In the genomic region with DNA sequence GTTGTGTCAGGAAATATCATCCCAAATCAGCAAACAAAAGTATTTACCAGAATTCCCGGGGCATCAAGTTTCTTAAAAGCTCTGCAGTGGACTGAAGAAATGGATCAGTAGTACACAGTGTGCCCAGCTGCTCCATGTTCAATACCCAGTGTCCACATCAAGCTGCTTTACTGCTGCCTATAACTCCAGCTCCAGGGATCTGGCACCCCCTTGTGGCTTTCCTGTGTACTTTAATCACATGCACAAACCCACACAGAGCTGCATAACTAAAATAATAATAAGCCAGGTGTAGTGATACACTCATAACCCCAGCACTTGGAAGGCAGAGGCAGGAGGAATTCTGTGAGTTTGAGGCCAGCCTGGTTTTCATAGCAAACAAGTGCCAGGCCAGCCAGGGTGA, we compare ENCODE assay signal across 9 mouse cellular contexts. TPM values are rescaled to one million over a fixed set of nuclear protein-coding genes. Genes with fewer than 3 reads are reported as not detected.
DNase-seq lines count a peak whose midpoint lies in the region; ATAC-seq and TF ChIP-seq lines count a peak whose summit lies in the region.
"Had no signal": no experiment of that assay in that cellular context is flagged by ENCODE, and none has a peak within 500 bp of the region (broad histone marks: within the 10 kb centered on the region; RNA-seq: fewer than 3 reads in every experiment).

No protein-coding gene starts in this region.

- DNase-seq in CH12.LX (ENCODE audit: extremely low read depth), result peak; percentile 60
- DNase-seq in adrenal gland, postnatal 36 days, result peak; percentile 82 to 91
- peak; percentile 85 to 92 for DNase-seq in heart, postnatal 10 days
- DNase-seq in layer of hippocampus, adult 11-12 months (ENCODE audit: low spot score), result peak; percentile 78
- DNase-seq in ovary, postnatal 36 days (ENCODE audit: low spot score), result peak; percentile 58
- DNase-seq in thymus, postnatal 25 days, result peak; percentile 68

- peaks cover 2% of the 10 kb centered on the region for H3K9me3 ChIP-seq in CH12.LX (replicated peaks; ENCODE audit: low read length)
- H3K9me3 ChIP-seq in embryonic facial prominence, embryonic 15.5 days (replicated peaks), result no peaks in the 10 kb centered on the region
- H3K9me3 ChIP-seq in lung, embryonic 16.5 days (ENCODE audit: control insufficient read depth, low read length), result no peaks in the 10 kb centered on the region

- in situ Hi-C loops in CH12.LX (cut with MboI; ENCODE audit: low pct_ligation_motif_present, low pct_unique_long_range_greater_than_20kb, low sequenced_read_pairs), result no loop called here

- no peak for TF ChIP-seq EP300 in CH12.LX (IDR thresholded peaks at IDR 0.05; ENCODE audit: low read length)

- peak; percentile 75 for TF ChIP-seq RAD21 in CH12.LX (IDR thresholded peaks at IDR 0.05; ENCODE audit: low read depth, low read length)

- no peaks in the 10 kb centered on the region for H3K79me2 ChIP-seq in CH12.LX (replicated peaks; ENCODE audit: control insufficient read depth, extremely low read depth, insufficient read depth, poor library complexity, severe bottlenecking)

- ATAC-seq in embryonic facial prominence, embryonic 15.5 days (ENCODE audit: insufficient number of reproducible peaks, low FRiP score, low TSS enrichment, low read depth), result peak; percentile 43; the same call in 1 of the 2 replicates
- peak; percentile 78 for ATAC-seq in lung, embryonic 16.5 days (ENCODE audit: low read depth)

- intact Hi-C loops in heart, postnatal 10 days (cut with DNase I), result loop anchor here (1.0 kb wide), 2 partner anchors 40 to 210 kb away; no protein-coding TSS in a partner anchor

- no peak overlapping the region for H3K27ac ChIP-seq in CH12.LX (ENCODE audit: insufficient read depth, low read depth)
- H3K27ac ChIP-seq in embryonic facial prominence, embryonic 15.5 days (replicated peaks), result no peak overlapping the region
- H3K27ac ChIP-seq in lung, embryonic 16.5 days (ENCODE audit: low read length), result no peak overlapping the region

- dilution Hi-C loops in CH12.LX (cut with MboI; ENCODE audit: extremely low pct_ligation_motif_present, extremely low pct_unique_long_range_greater_than_20kb, low sequenced_read_pairs), result no loop called here

- no peak overlapping the region for H3K9ac ChIP-seq in CH12.LX (ENCODE audit: insufficient read depth, low read depth)
- H3K9ac ChIP-seq in embryonic facial prominence, embryonic 15.5 days, result no peak overlapping the region
- H3K9ac ChIP-seq in lung, embryonic 16.5 days (ENCODE audit: low read length), result no peak overlapping the region

- TF ChIP-seq CTCF in CH12.LX (conservative IDR thresholded peaks at IDR 0.05 in 1 of 2, IDR thresholded peaks at IDR 0.05 in 1 of 2; ENCODE audit: low read depth in 2 of 2, low read length in 2 of 2), result peak in 1 of 2 experiments; percentile 73; a peak in 2 of 4 replicates

- TF ChIP-seq POLR2A in CH12.LX (IDR thresholded peaks at IDR 0.05; ENCODE audit: low read depth, low read length), result no peak

- H3K4me3 ChIP-seq in CH12.LX (replicated peaks in 1 of 3; ENCODE audit: low read depth in 2 of 3, low read length in 2 of 3, poor library complexity in 1 of 3), result no peak overlapping the region
- no peak overlapping the region for H3K4me3 ChIP-seq in embryonic facial prominence, embryonic 15.5 days (replicated peaks)
- H3K4me3 ChIP-seq in lung, embryonic 16.5 days (ENCODE audit: low read length), result no peak overlapping the region
- H3K4me3 ChIP-seq: erythroblast, embryonic 14.5 days had no signal

- no peaks in the 10 kb centered on the region for H3K27me3 ChIP-seq in CH12.LX (replicated peaks)
- H3K27me3 ChIP-seq in embryonic facial prominence, embryonic 15.5 days, result no peaks in the 10 kb centered on the region
- H3K27me3 ChIP-seq in lung, embryonic 16.5 days (ENCODE audit: control insufficient read depth, insufficient read depth, low read depth, low read length), result no peaks in the 10 kb centered on the region

- H3K4me2 ChIP-seq in CH12.LX (ENCODE audit: insufficient read depth, low read depth, poor library complexity, severe bottlenecking), result no peak overlapping the region
- H3K4me2 ChIP-seq in embryonic facial prominence, embryonic 15.5 days (replicated peaks), result no peak overlapping the region
- no peak overlapping the region for H3K4me2 ChIP-seq in lung, embryonic 16.5 days (ENCODE audit: low read depth, low read length)

- peaks cover 0 to 30% of the 10 kb centered on the region in 2 experiments; a peak in 3 of 4 replicates for H3K4me1 ChIP-seq in CH12.LX (ENCODE audit: control insufficient read depth in 1 of 2, insufficient read depth in 2 of 2)
- no peaks in the 10 kb centered on the region for H3K4me1 ChIP-seq in embryonic facial prominence, embryonic 15.5 days
- H3K4me1 ChIP-seq in lung, embryonic 16.5 days (replicated peaks; ENCODE audit: control insufficient read depth, insufficient read depth, low read length), result no peaks in the 10 kb centered on the region

- peaks cover 0 to 45% of the 10 kb centered on the region in 2 experiments for H3K36me3 ChIP-seq in CH12.LX (replicated peaks in 1 of 2; ENCODE audit: control insufficient read depth in 1 of 2, insufficient read depth in 1 of 2, low read length in 1 of 2)
- no peaks in the 10 kb centered on the region for H3K36me3 ChIP-seq in embryonic facial prominence, embryonic 15.5 days
- H3K36me3 ChIP-seq in lung, embryonic 16.5 days (ENCODE audit: control insufficient read depth, insufficient read depth, low read length), result no peaks in the 10 kb centered on the region

- WGBS in embryonic facial prominence, embryonic 15.5 days, result 91% methylated on average over 1 of the region's 1 CpGs
- 71% methylated on average over 1 of the region's 1 CpGs for WGBS in lung, embryonic 16.5 days

TF ChIP-seq in CH12.LX, 34 proteins besides CTCF, POLR2A, EP300 and RAD21:
- peak; percentile 72 for TF ChIP-seq SMC3 (IDR thresholded peaks at IDR 0.05; ENCODE audit: low read depth, low read length)
- TF ChIP-seq USF1 (IDR thresholded peaks at IDR 0.05; ENCODE audit: low read depth, low read length), result no peak
- no peak for TF ChIP-seq MEF2A (IDR thresholded peaks at IDR 0.05; ENCODE audit: borderline replicate concordance, low read depth, low read length)
- TF ChIP-seq BHLHE40 (IDR thresholded peaks at IDR 0.05; ENCODE audit: low read depth, low read length), result 0 out of 2 replicates have a peak, but pooled peaks have one; percentile 12
- TF ChIP-seq PAX5 (IDR thresholded peaks at IDR 0.05; ENCODE audit: low read length), result no peak

RNA-seq across cellular contexts. Expression of a gene that starts 11.2 kb away (rescaled TPM):
- total RNA-seq in CH12.LX (2012; rRNA removed) (6.5 and 7.6 TPM in 2 replicates), CH12.LX (2014; rRNA removed) (4.9 and 6.7 TPM in 2 replicates)
- polyA plus RNA-seq in CH12.LX (2012; ENCODE audit: insufficient read length, low read depth), result 17.2 and 18.3 TPM in 2 replicates
- total RNA-seq in adrenal gland, postnatal 36 days (2021), result 100 to 1,000 TPM in 1 of 2 experiments, 10 to 100 TPM in 1; 94.5 to 108 TPM
- 13.9 and 16.6 TPM in 2 replicates for polyA plus RNA-seq in embryonic facial prominence, embryonic 15.5 days (2015; fragmentation: Nextera tagmentation; extraction: Ambion mirVana)
- total RNA-seq in heart, postnatal 10 days (2021), result 10 to 100 TPM in 1 of 2 experiments, 1 to 10 TPM in 1; 9.9 to 17.4 TPM
- polyA plus RNA-seq in lung, embryonic 16.5 days (2015; fragmentation: Nextera tagmentation; extraction: Ambion mirVana), result 17.9 and 19.2 TPM in 2 replicates

Comparison
In these comparisons a context has a peak if more than half of its experiments do, and no peak if none do; other contexts are left out.
1. RNA of a gene that starts 11.2 kb away (total RNA-seq): 94.5 to 108 TPM in adrenal gland, postnatal 36 days; 9.9 to 17.4 TPM in heart, postnatal 10 days and 4.9 to 7.6 TPM in CH12.LX; every median in the first group is over 4 times any median in the second.
2. Peak in every context shown above with its lines, with median percentiles within 50 percentile points of each other: DNase-seq.